Mouse (Mus musculus) cerebellum, postnatal 10 days (tissue): ENCODE data around the gene Fat3.

ENCODE experiments used
- DNase-seq, 2 experiments: peaks; one replicate each; pipeline ENCODE4 v3.0.0; 2021; ENCODE audit warnings: mixed read lengths in 2 of 2

Fat3 gene

GRCm38 (mm10) chr9:15939594-15939993 lies 561.5 kb downstream of the Fat3 start:
- peak; percentile 43 to 47 for DNase-seq

DNA sequence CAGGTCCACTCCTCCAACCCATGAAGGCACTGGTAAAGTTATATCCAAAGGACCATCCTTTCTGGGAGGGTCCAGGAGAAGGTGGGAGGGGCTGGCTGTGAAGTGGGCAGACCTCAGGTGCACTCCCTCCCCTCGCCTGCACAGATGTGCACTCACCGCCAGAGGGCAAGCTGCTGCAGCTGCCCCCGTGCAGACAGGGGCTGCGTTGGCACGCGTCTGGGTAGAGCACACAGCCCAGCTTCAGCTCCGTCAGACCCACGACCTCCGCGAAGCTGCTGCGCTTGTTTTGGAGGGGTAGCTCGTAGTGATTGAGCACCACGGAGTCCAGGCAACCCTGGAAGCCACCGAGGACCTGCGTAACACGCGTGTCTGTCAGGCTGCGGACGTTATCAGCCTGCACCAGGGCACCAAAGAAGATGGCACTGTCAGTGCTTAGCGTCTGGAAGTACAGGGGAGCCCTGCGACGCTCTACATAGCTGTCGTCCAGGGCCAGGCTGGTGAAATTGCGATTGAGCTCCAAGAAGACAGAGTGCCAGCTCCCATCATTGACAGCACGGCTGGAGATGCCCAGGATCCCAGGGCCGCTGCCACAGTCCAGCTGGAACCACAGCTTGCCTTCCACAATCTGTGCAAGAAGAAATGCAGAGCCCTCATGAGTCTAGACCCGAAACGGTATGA lies 563.1 kb downstream of the Fat3 start:
- DNase-seq = peak; percentile 67 to 72

DNA sequence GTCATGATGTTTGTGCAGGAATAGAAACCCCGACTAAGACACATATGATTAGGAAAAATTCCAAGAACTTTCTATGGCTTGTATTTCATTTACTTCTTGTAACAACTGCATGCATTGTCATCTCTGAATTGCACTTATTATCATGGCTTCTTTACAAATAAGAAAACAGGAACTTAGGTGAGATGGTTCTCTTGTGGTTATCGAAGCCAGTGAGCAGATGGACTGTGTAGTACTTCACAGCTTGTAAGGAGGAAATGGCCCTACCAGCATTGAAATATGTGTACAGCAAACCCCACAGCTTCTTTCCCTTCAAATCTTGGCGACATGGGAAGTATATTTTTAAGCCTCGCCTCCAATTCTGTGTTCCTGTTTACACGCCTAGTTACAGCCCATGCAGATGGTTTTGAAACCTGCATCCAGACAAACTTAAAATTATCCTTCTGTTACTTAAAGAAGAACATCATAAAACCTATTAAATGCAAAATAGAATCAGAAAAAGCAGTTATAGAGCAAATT lies 570.1 kb downstream of the Fat3 start:
- no peak for DNase-seq

- DNase-seq = no peak
Observed at GRCm38 (mm10) chr9:15928331-15928730, 572.8 kb downstream of the Fat3 start.

GRCm38 (mm10) chr9:15927378-15928083 lies 573.6 kb downstream of the Fat3 start:
- DNase-seq = no peak

DNA sequence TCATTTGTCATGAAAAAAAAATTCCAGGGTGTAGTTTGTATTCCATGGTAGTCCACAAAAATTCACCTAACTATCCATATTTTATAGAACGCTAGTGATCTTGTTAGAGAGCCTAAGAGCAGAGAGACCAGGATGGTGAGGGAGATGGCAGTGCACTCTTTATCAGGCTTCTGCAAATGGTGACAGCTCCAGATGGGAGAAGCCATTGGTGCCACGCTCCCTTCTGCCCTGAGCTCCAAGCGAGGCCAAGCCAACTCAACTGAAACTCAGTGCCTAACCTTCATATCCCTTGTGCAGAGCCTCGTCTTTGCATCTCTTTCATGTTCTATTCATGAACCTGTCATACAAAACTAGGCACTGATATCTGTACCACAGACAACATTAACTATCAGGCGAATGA lies 575.8 kb downstream of the Fat3 start:
- DNase-seq = no peak

DNA sequence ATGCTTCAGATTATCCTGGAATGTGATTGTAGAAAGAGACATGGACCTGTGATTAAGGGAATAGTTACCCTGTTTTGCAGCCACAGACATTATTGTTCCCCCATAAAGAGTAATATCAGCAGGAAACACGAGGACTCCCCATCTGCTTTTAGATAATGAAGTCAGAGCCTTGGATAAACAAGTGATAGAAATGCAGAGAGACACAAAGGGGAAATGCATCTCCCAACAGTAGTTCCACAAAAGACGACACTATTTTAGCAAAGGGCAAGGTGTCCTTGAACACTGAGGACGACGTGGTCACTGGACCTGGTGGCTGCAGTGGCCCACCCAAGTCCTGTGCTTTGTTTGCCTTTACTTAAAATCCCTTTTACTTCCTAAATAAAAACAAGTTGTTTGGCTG lies 580.8 kb downstream of the Fat3 start:
- no peak for DNase-seq

DNA sequence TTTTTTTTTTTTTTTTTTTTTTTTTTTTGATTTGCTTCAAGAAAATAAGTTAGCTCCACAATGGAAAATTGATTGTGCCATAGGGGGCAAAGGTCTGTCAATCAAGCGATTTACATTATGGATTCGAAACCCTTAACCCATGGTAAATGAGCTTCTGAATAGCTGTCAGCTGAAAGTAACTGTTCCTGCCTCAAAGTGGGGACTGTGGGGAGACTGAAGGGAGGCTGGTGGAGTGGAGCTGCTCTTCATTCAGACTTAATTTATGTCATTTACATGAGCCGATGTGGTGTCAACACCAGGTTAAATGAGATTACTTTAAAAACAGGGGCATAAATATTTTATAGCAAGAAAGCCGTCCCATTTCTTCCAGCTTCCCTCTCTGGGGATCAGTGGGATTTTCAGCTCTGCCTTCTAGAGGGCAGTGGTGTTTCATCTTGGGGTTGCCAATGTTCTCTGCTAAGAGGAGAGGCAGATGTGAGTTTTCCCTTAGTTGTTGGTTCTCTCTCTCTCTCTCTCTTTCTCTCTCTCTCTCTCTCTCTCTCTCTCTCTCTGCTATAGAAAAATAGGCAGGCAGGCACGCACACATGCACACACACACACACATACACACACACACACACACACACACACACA lies 581.6 kb downstream of the Fat3 start:
- peak; percentile 20 for DNase-seq

DNA sequence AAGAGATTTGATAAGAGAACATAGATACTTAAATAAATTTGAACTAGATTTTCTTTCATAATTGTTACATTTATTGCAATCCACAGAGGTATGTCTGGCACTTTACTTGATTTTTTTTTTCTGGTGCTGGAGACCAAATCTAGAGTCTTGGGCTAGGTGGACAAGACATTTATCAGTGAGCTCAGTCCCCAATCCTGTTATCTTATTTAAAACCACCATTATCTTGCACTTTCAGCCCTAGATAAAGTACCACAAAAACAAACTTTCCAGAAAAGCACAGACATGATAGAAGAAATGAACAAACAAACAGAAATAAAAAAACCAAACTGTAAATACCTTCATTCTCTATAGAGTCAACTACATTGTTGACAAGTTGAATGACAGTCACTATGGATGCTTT lies 584.5 kb downstream of the Fat3 start:
- DNase-seq = no peak

GRCm38 (mm10) chr9:15912735-15913134 lies 588.4 kb downstream of the Fat3 start:
- no peak for DNase-seq

DNA sequence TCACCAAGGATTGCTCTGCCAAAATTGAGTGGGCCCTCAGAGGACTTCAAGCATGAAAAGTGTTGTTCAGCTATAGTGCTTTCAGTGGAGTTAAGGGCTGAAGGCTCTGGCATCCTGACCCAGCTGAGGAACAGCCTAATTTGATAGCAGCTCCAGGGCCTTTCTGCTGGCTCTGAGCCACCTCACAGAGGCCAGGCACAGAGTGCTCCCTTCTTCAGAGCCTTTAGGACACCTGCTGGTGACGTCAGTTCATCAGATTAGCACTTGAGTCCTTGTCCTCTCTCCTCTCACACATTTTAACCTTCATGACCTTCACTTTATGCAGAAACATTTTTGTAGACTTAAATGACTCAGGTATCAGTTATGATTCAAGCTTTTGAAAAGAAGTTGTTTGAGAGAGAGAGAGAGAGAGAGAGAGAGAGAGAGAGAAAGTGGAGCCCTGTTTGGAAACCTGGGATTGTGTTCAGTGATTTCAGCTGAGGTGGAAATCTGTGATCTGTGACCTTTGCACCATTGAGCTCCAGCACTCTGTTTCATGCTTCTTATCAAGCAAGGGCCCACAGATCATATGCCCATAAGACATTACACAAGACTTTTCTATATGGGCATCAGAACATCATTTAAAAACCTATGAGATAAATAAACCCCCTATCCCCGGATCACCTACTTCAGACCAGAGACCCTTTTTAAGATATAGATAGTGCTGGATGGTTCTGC lies 591.5 kb downstream of the Fat3 start:
- DNase-seq = no peak

DNA sequence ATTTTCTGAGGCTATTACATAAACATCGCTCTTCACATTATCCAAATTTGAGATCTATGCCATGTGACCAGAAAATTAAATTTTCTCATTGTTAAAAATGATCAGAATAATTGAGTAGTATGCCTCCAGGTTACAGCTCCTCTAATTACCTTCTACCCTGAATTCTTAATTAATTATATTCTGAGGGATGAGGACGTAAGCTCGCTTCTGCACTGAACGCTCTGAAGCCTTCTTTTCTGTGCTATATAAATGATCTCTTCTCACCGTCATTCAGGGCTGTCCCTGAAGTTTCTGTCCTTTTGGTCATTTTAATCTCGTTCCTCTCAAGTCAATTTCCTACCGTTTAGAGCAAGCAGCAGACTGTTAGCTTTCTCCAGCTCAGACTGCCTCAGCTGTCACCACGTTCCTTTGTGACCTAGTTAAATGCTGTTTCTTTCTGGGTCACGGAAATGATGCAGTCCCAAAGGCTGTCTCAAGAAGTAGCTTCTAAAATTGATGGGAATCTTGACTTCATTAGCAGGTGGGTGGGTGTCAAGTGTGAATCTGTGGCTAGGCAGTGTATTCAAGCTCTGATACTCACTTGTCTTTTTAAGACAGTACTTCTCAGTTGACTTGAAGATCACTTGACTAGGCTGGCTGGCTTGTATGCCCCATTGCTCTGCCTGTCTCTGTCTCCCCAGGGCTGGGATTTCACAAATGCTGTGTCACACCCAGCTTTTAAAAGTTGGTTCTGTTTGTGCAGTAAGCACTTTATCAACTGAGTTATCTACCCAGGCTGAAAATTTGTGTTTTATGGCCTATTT lies 596.9 kb downstream of the Fat3 start:
- DNase-seq = peak in 1 of 2 experiments; percentile 7

DNA sequence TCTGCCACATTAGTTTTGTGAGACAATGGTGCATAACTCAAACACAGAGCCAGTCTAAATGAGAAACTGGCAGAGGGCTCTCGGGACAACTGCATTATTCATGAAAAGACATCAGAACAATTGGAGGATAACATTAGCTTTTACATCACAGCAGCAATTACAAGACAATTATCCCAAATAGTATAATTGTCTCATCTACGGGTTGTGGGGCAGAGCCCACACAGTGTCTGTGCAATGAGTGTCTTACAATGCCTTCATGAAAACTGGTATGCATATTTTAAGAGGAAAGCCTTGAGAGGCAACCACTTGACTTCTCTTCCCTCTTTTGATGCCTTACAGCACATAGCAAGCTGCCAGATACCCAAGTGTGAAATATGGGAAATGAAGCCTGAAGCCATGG lies 603.0 kb downstream of the Fat3 start:
- no peak for DNase-seq

- DNase-seq = no peak
Observed at GRCm38 (mm10) chr9:15886756-15887155, 614.3 kb downstream of the Fat3 start.

- no peak for DNase-seq
Observed at GRCm38 (mm10) chr9:15880754-15881153, 620.3 kb downstream of the Fat3 start.

- peak; percentile 56 to 68 for DNase-seq
Observed at GRCm38 (mm10) chr9:15880160-15880603, 620.9 kb downstream of the Fat3 start.

GRCm38 (mm10) chr9:15874506-15875160 lies 626.5 kb downstream of the Fat3 start, which contains the start of gene Mtnr1b:
Mtnr1b (minus strand) TSS chr9:15874556.
- no peak for DNase-seq

GRCm38 (mm10) chr9:15870013-15870412 lies 631.1 kb downstream of the Fat3 start:
- DNase-seq = no peak

DNA sequence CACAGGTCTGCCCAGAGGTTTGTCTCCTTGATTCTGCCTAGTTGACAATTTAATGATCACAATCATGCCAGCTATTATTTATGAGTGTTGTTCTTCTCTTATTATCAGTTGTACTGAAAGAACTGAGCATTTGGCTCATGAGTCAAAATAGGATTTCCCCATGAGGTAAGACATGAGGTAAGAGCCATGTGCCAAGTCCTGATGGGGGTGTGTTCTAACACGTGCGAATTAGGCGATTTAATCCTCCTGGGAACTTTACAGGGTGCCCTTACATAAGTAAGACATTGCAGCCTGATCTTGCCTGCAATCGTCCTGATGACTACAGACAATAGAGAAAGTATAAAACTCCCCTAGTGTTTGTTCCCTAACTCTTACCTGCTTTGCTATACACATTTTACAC lies 631.6 kb downstream of the Fat3 start:
- no peak for DNase-seq

GRCm38 (mm10) chr9:15866280-15867072 lies 634.6 kb downstream of the Fat3 start:
- peak; percentile 15 to 20 for DNase-seq

DNA sequence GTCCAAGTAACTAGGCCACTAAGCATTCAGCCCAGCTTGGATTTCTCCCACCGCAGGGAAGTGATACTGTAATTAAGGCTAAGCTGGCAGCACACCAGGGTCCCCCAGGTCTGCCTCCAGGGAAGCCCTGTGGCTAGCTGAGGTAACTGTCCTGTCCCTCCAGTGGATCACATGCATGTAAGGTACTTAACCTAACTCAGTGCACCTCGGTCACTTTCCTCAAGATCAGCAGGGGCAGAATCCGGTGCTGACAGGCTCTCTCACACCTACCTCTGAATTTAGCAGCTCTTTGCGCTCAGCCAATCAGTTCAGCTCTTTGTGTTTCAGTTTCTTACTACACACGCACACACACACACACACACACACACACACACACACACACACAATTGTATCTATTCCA lies 639.7 kb downstream of the Fat3 start:
- DNase-seq = no peak
